ENCODE assay signal across 16 mouse cellular contexts in genomic region chr7:79183417-79183816, GRCm38 (mm10). TPM values are rescaled to one million over a fixed set of nuclear protein-coding genes. Genes with fewer than 3 reads are reported as not detected.
"Had no signal": no experiment of that assay in that cellular context is flagged by ENCODE, and none has a peak within 500 bp of the region (broad histone marks: within the 10 kb centered on the region; RNA-seq: fewer than 3 reads in every experiment).

No protein-coding gene starts in this region.

- DNase-seq: gastrocnemius, adult 2 months; gastrocnemius, postnatal 10 days; gastrocnemius, postnatal 25 days; heart, adult 18-20 months; heart, postnatal 10 days; kidney, adult 18-20 months; kidney, adult 8-10 months; kidney, postnatal 10 days; kidney, postnatal 25 days; kidney, postnatal 4 days; layer of hippocampus, adult 9-11 months; layer of hippocampus, postnatal 36 days; left cerebral cortex, postnatal 4 days had no signal

RNA-seq across cellular contexts. Expression of gene Hapln3, which starts 52.6 kb away (rescaled TPM):
- total RNA-seq: granulocyte monocyte progenitor cell, adult 5-6 weeks; hematopoietic stem cell, adult 5-6 weeks; liver, adult 2 months had no signal
